Mouse (Mus musculus): ENCODE measurements around the gene Ccnd2. TPM values are rescaled to one million over a fixed set of nuclear protein-coding genes. Genes with fewer than 3 reads are reported as not detected.

Ccnd2 gene
- total RNA-seq, 2 experiments from 2014 or later = 51.6 to 390 TPM

GRCm38 (mm10) chr6:127149303-127149943 lies 2.6 kb downstream of the Ccnd2 start:
- no peak for ATAC-seq (replicated peaks; ENCODE audit: poor library complexity, severe bottlenecking)

GRCm38 (mm10) chr6:127148526-127149302 lies 3.3 kb downstream of the Ccnd2 start:
- no peak for ATAC-seq (replicated peaks; ENCODE audit: poor library complexity, severe bottlenecking)

- ATAC-seq (replicated peaks; ENCODE audit: poor library complexity, severe bottlenecking) = peak; percentile 18
Observed at GRCm38 (mm10) chr6:127147665-127148064, 4.3 kb downstream of the Ccnd2 start.

- no peak for ATAC-seq (replicated peaks; ENCODE audit: poor library complexity, severe bottlenecking)
Observed at GRCm38 (mm10) chr6:127146322-127146947, 5.6 kb downstream of the Ccnd2 start.

- ATAC-seq (replicated peaks; ENCODE audit: poor library complexity, severe bottlenecking) = peak; percentile 13
Observed at GRCm38 (mm10) chr6:127145464-127146190, 6.4 kb downstream of the Ccnd2 start.

- no peak for ATAC-seq (replicated peaks; ENCODE audit: poor library complexity, severe bottlenecking)
Observed at GRCm38 (mm10) chr6:127143576-127144288, 8.3 kb downstream of the Ccnd2 start.

GRCm38 (mm10) chr6:127143124-127143520 lies 8.9 kb downstream of the Ccnd2 start:
- ATAC-seq (replicated peaks; ENCODE audit: poor library complexity, severe bottlenecking) = peak; percentile 80

- ATAC-seq (replicated peaks; ENCODE audit: poor library complexity, severe bottlenecking) = peak; percentile 33
Observed at GRCm38 (mm10) chr6:127142154-127143123, 9.6 kb downstream of the Ccnd2 start.

GRCm38 (mm10) chr6:127138962-127139361 lies 13.0 kb downstream of the Ccnd2 start:
- no peak for ATAC-seq (replicated peaks; ENCODE audit: poor library complexity, severe bottlenecking)

- no peak for ATAC-seq (replicated peaks; ENCODE audit: poor library complexity, severe bottlenecking)
Observed at GRCm38 (mm10) chr6:127133433-127134245, 18.4 kb downstream of the Ccnd2 start.

GRCm38 (mm10) chr6:127132719-127133118 lies 19.3 kb downstream of the Ccnd2 start:
- no peak for ATAC-seq (replicated peaks; ENCODE audit: poor library complexity, severe bottlenecking)

- no peak for ATAC-seq (replicated peaks; ENCODE audit: poor library complexity, severe bottlenecking)
Observed at GRCm38 (mm10) chr6:127131946-127132345, 20.0 kb downstream of the Ccnd2 start.

GRCm38 (mm10) chr6:127130377-127130776 lies 21.6 kb downstream of the Ccnd2 start:
- ATAC-seq (replicated peaks; ENCODE audit: poor library complexity, severe bottlenecking) = no peak

GRCm38 (mm10) chr6:127129659-127130058 lies 22.3 kb downstream of the Ccnd2 start:
- ATAC-seq (replicated peaks; ENCODE audit: poor library complexity, severe bottlenecking) = peak; percentile 78

- no peak for ATAC-seq (replicated peaks; ENCODE audit: poor library complexity, severe bottlenecking)
Observed at GRCm38 (mm10) chr6:127123506-127123905, 28.5 kb downstream of the Ccnd2 start.

- no peak for ATAC-seq (replicated peaks; ENCODE audit: poor library complexity, severe bottlenecking)
Observed at GRCm38 (mm10) chr6:127122996-127123395, 29.0 kb downstream of the Ccnd2 start.

- ATAC-seq (replicated peaks; ENCODE audit: poor library complexity, severe bottlenecking) = peak; percentile 87
Observed at GRCm38 (mm10) chr6:127122221-127122806, 29.7 kb downstream of the Ccnd2 start.
